7 mouse cellular contexts compared by ENCODE assay signal in genomic region chr11:81611948-81612797, GRCm38 (mm10).
DNase-seq lines count a peak whose midpoint lies in the region; ATAC-seq and TF ChIP-seq lines count a peak whose summit lies in the region.

No protein-coding gene starts in this region.

- no peak for TF ChIP-seq CTCF in E14TG2a.4 (conservative IDR thresholded peaks at IDR 0.05; ENCODE audit: low read length)
- TF ChIP-seq CTCF in intestine, postnatal 0 days (IDR thresholded peaks at IDR 0.05; ENCODE audit: low read depth): no peak
- TF ChIP-seq CTCF in small intestine, adult 2 months (IDR thresholded peaks at IDR 0.05; ENCODE audit: extremely low read depth, insufficient read length, insufficient replicate concordance, low read depth, low read length): no peak

- peak overlapping the region; percentile 20; the same call in 1 of the 2 replicates for H3K9ac ChIP-seq in embryonic facial prominence, embryonic 14.5 days (ENCODE audit: low read depth, low read length)
- H3K9ac ChIP-seq in intestine, postnatal 0 days (ENCODE audit: low read depth, low read length): no peak overlapping the region
- no peak overlapping the region for H3K9ac ChIP-seq in liver, embryonic 15.5 days

- no peak for TF ChIP-seq POLR2A in small intestine, adult 2 months (IDR thresholded peaks at IDR 0.05; ENCODE audit: low read depth, low read length)

- H3K4me3 ChIP-seq in E14TG2a.4 (replicated peaks; ENCODE audit: low read length): peak overlapping the region; percentile 68
- peak overlapping the region; percentile 27 for H3K4me3 ChIP-seq in embryonic facial prominence, embryonic 14.5 days (ENCODE audit: low read depth, low read length)
- peak overlapping the region; percentile 38 for H3K4me3 ChIP-seq in intestine, postnatal 0 days (ENCODE audit: low read depth, low read length)
- H3K4me3 ChIP-seq in liver, embryonic 15.5 days (replicated peaks): no peak overlapping the region
- H3K4me3 ChIP-seq in small intestine, adult 2 months (ENCODE audit: low read depth, low read length): peak overlapping the region; percentile 24

- DNase-seq in Muller cell, postnatal 12 days (ENCODE audit: inconsistent ontology term): peak; percentile 54
- DNase-seq in embryonic facial prominence, embryonic 14.5 days (ENCODE audit: low spot score): peak; percentile 50

- H3K27me3 ChIP-seq in E14TG2a.4 (ENCODE audit: insufficient read depth, low read length): peaks cover 6% of the 10 kb centered on the region; the same call in 1 of the 2 replicates
- H3K27me3 ChIP-seq in embryonic facial prominence, embryonic 14.5 days (replicated peaks; ENCODE audit: control insufficient read depth, insufficient read depth, low read length): peaks cover 5% of the 10 kb centered on the region; the same call in 1 of the 2 replicates
- peaks cover 3% of the 10 kb centered on the region; the same call in 1 of the 2 replicates for H3K27me3 ChIP-seq in intestine, postnatal 0 days (replicated peaks; ENCODE audit: control insufficient read depth, insufficient read depth, low read length)
- peaks cover 32% of the 10 kb centered on the region for H3K27me3 ChIP-seq in liver, embryonic 15.5 days
- no peaks in the 10 kb centered on the region for H3K27me3 ChIP-seq in small intestine, adult 2 months (ENCODE audit: control insufficient read depth, insufficient read depth, low read length)

- H3K9me3 ChIP-seq in E14TG2a.4 (ENCODE audit: low read length): no peaks in the 10 kb centered on the region
- H3K9me3 ChIP-seq in embryonic facial prominence, embryonic 14.5 days (ENCODE audit: control insufficient read depth, low read length): no peaks in the 10 kb centered on the region
- no peaks in the 10 kb centered on the region for H3K9me3 ChIP-seq in intestine, postnatal 0 days (ENCODE audit: control insufficient read depth)
- H3K9me3 ChIP-seq in liver, embryonic 15.5 days (replicated peaks): no peaks in the 10 kb centered on the region

- 11% methylated on average over 20 of the region's 20 CpGs for WGBS in embryonic facial prominence, embryonic 14.5 days
- WGBS in intestine, postnatal 0 days: 7% methylated on average over 20 of the region's 20 CpGs
- 13% methylated on average over 20 of the region's 20 CpGs for WGBS in liver, embryonic 15.5 days (ENCODE audit: insufficient replicate concordance)
- 7% methylated on average over 20 of the region's 20 CpGs for WGBS in small intestine, adult 2 months

- no peaks in the 10 kb centered on the region for H3K36me3 ChIP-seq in E14TG2a.4 (ENCODE audit: insufficient read depth, low read length)
- no peaks in the 10 kb centered on the region for H3K36me3 ChIP-seq in embryonic facial prominence, embryonic 14.5 days (ENCODE audit: control insufficient read depth, insufficient read depth, low read length)
- H3K36me3 ChIP-seq in intestine, postnatal 0 days (ENCODE audit: control insufficient read depth, insufficient read depth): no peaks in the 10 kb centered on the region
- H3K36me3 ChIP-seq in liver, embryonic 15.5 days (replicated peaks): no peaks in the 10 kb centered on the region
- H3K36me3 ChIP-seq in small intestine, adult 2 months (ENCODE audit: control insufficient read depth, insufficient read depth, low read length): no peaks in the 10 kb centered on the region

- ATAC-seq in embryonic facial prominence, embryonic 14.5 days (ENCODE audit: low read depth): peak; percentile 59
- ATAC-seq in intestine, postnatal 0 days: no peak
- ATAC-seq in liver, embryonic 15.5 days (ENCODE audit: insufficient read depth): no peak
- ATAC-seq in erythroblast, adult 5-6 weeks (replicated peaks; ENCODE audit: low FRiP score, poor library complexity, severe bottlenecking): no peak

- H3K4me2 ChIP-seq in embryonic facial prominence, embryonic 14.5 days (ENCODE audit: low read depth, low read length): peak overlapping the region; percentile 56
- peak overlapping the region; percentile 63 for H3K4me2 ChIP-seq in intestine, postnatal 0 days (replicated peaks; ENCODE audit: low read depth)
- 0 out of 2 replicates have a peak overlapping the region, but pooled peaks have one; percentile 5 for H3K4me2 ChIP-seq in liver, embryonic 15.5 days

- H3K27ac ChIP-seq in embryonic facial prominence, embryonic 14.5 days (replicated peaks; ENCODE audit: low read depth, low read length): no peak overlapping the region
- no peak overlapping the region for H3K27ac ChIP-seq in intestine, postnatal 0 days (ENCODE audit: low read depth, low read length)
- H3K27ac ChIP-seq in liver, embryonic 15.5 days (replicated peaks): no peak overlapping the region
- no peak overlapping the region for H3K27ac ChIP-seq in small intestine, adult 2 months (ENCODE audit: insufficient read depth, low read depth, low read length)

- peaks cover 61% of the 10 kb centered on the region for H3K4me1 ChIP-seq in E14TG2a.4 (replicated peaks; ENCODE audit: low read depth, low read length)
- no peaks in the 10 kb centered on the region; the same call in 1 of the 2 replicates for H3K4me1 ChIP-seq in embryonic facial prominence, embryonic 14.5 days (ENCODE audit: control insufficient read depth, insufficient read depth, low read length)
- no peaks in the 10 kb centered on the region; the same call in 1 of the 2 replicates for H3K4me1 ChIP-seq in intestine, postnatal 0 days (replicated peaks; ENCODE audit: control insufficient read depth, insufficient read depth, low read length)
- no peaks in the 10 kb centered on the region for H3K4me1 ChIP-seq in liver, embryonic 15.5 days (replicated peaks)
- no peaks in the 10 kb centered on the region for H3K4me1 ChIP-seq in small intestine, adult 2 months (ENCODE audit: control insufficient read depth, insufficient read depth, insufficient read length, low read length)

Comparison
In these comparisons a context has a peak if more than half of its experiments do, and no peak if none do; other contexts are left out.
1. H3K4me2 ChIP-seq: peak in every context shown above with its lines; median percentile 63 in intestine, postnatal 0 days; 56 in embryonic facial prominence, embryonic 14.5 days; 5 in liver, embryonic 15.5 days.